Mouse (Mus musculus) T-helper 2 cell (primary cell): ENCODE measurements around the gene Dpysl5.

Experiments used
- in situ Hi-C: fragments of 300-600 bp; cut with MboI, MseI; formaldehyde crosslinking; loops from one replicate; pipeline ENCODE4 v1.15.1; 2025; ENCODE audit warnings: high pct_unique_total_duplicates

Gene Dpysl5

GRCm38 (mm10) chr5:30762815-30763510 is 51.6 kb downstream of the Dpysl5 start:
- in situ Hi-C loops, result no loop called here

- in situ Hi-C loops, result no loop called here
These were observed 52.1 kb downstream of the Dpysl5 start for GRCm38 (mm10) chr5:30763511-30763830.

GRCm38 (mm10) chr5:30765596-30766370 is 54.4 kb downstream of the Dpysl5 start:
- in situ Hi-C loops, result no loop called here

- in situ Hi-C loops, result no loop called here
These were observed 56.7 kb downstream of the Dpysl5 start for GRCm38 (mm10) chr5:30768082-30768481.

- in situ Hi-C loops, result no loop called here
These were observed 57.2 kb downstream of the Dpysl5 start for GRCm38 (mm10) chr5:30768598-30768997.

GRCm38 (mm10) chr5:30769075-30769474 is 57.7 kb downstream of the Dpysl5 start:
- in situ Hi-C loops, result no loop called here

- in situ Hi-C loops, result loop anchor here (5.0 kb wide), 1 partner anchor 62 kb away; the partner anchor contains the start of gene Dpysl5
These were observed 63.4 kb downstream of the Dpysl5 start for GRCm38 (mm10) chr5:30774601-30775371.

- in situ Hi-C loops, result no loop called here
These were observed 69.3 kb downstream of the Dpysl5 start for GRCm38 (mm10) chr5:30780699-30781098.

- in situ Hi-C loops, result no loop called here
These were observed 69.8 kb downstream of the Dpysl5 start for GRCm38 (mm10) chr5:30781147-30781546.

GRCm38 (mm10) chr5:30787381-30787780 is 76.0 kb downstream of the Dpysl5 start:
- in situ Hi-C loops, result no loop called here

- in situ Hi-C loops, result no loop called here
These were observed 78.7 kb downstream of the Dpysl5 start for GRCm38 (mm10) chr5:30790047-30790446.

- in situ Hi-C loops, result loop anchor here (5.0 kb wide), 1 partner anchor 94 kb away; no protein-coding TSS in a partner anchor
These were observed 84.8 kb downstream of the Dpysl5 start for GRCm38 (mm10) chr5:30796125-30796524.

GRCm38 (mm10) chr5:30797482-30797881 is 86.1 kb downstream of the Dpysl5 start:
- in situ Hi-C loops, result loop anchor here (5.0 kb wide), 1 partner anchor 95 kb away; no protein-coding TSS in a partner anchor

- in situ Hi-C loops, result loop anchor here (5.0 kb wide), 1 partner anchor 96 kb away; no protein-coding TSS in a partner anchor
These were observed 86.6 kb downstream of the Dpysl5 start for GRCm38 (mm10) chr5:30797982-30798381.

- in situ Hi-C loops, result loop anchor here (5.0 kb wide), 1 partner anchor 97 kb away; no protein-coding TSS in a partner anchor
These were observed 87.6 kb downstream of the Dpysl5 start for GRCm38 (mm10) chr5:30798965-30799364.

- in situ Hi-C loops, result no loop called here
These were observed 91.5 kb downstream of the Dpysl5 start for GRCm38 (mm10) chr5:30802724-30803467.

GRCm38 (mm10) chr5:30806106-30806505 is 94.7 kb downstream of the Dpysl5 start:
- in situ Hi-C loops, result loop anchor here (5.0 kb wide), 1 partner anchor 196 kb away; no protein-coding TSS in a partner anchor

GRCm38 (mm10) chr5:30814424-30815119 is 103.2 kb downstream of the Dpysl5 start, which contains the start of gene Mapre3:
Mapre3 (plus strand) TSS chr5:30814641.
- in situ Hi-C loops, result no loop called here

- in situ Hi-C loops, result no loop called here
These were observed 103.7 kb downstream of the Dpysl5 start for GRCm38 (mm10) chr5:30815120-30815465.

- in situ Hi-C loops, result no loop called here
These were observed 105.0 kb downstream of the Dpysl5 start for GRCm38 (mm10) chr5:30816261-30816791.
